Mouse (Mus musculus): Measurements from ENCODE around the gene Lrrfip2.

GRCm38 (mm10) chr9:111153026-111153425 is 35.6 kb downstream of the Lrrfip2 start:
- no peak for TF ChIP-seq POLR2A (IDR thresholded peaks at IDR 0.05; ENCODE audit: low read depth, low read length)
- no peak for TF ChIP-seq CTCF (IDR thresholded peaks at IDR 0.05; ENCODE audit: borderline replicate concordance, insufficient read depth, low read length)

Measured in embryonic fibroblast, embryonic 13.5 days (primary cell).